Mouse (Mus musculus) small intestine, adult 2 months (tissue): ENCODE measurements around the gene Ablim1. TPM values are rescaled to one million over a fixed set of nuclear protein-coding genes. Genes with fewer than 3 reads are reported as not detected.

Source experiments
- H3K27ac ChIP-seq: fragments of 200-500 bp; 2 replicates; pipeline ENCODE4 v1.5.1; 2012; ENCODE audit warnings: low read depth, low read length, control low read depth, inconsistent platforms; ENCODE audit not compliant: insufficient read depth
- H3K27me3 ChIP-seq: fragments of 200-500 bp; 2 replicates; pipeline ENCODE4 v1.6.1; 2012; ENCODE audit warnings: mild to moderate bottlenecking, moderate library complexity, low read length, inconsistent platforms; ENCODE audit not compliant: control insufficient read depth, insufficient read depth
- H3K36me3 ChIP-seq: fragments of 200-500 bp; 2 replicates; pipeline ENCODE4 v1.6.1; 2012; ENCODE audit warnings: mild to moderate bottlenecking, low read length, control low read depth, inconsistent platforms; ENCODE audit not compliant: control insufficient read depth, insufficient read depth
- H3K4me1 ChIP-seq: fragments of 200-500 bp; 2 replicates; pipeline ENCODE4 v1.6.1; 2012; ENCODE audit warnings: low read length, inconsistent platforms, mixed read lengths; ENCODE audit not compliant: control insufficient read depth, insufficient read depth, insufficient read length
- H3K4me3 ChIP-seq: fragments of 200-500 bp; 2 replicates; pipeline ENCODE4 v1.5.1; 2012; ENCODE audit warnings: low read depth, mild to moderate bottlenecking, control low read depth, inconsistent platforms, low read length, moderate library complexity
- CTCF ChIP-seq: fragments of 200-500 bp; IDR thresholded peaks from 2 replicates; pipeline ENCODE4 v1.5.1; 2012; ENCODE audit warnings: low read depth, mild to moderate bottlenecking, control low read depth, inconsistent platforms, low read length, moderate library complexity, mixed read lengths; ENCODE audit not compliant: insufficient replicate concordance, insufficient read length; ENCODE audit errors: extremely low read depth
- POLR2A ChIP-seq: fragments of 200-500 bp; IDR thresholded peaks from 2 replicates; pipeline ENCODE4 v1.6.1; 2012; ENCODE audit warnings: low read depth, mild to moderate bottlenecking, control low read depth, inconsistent platforms, low read length, moderate library complexity
- WGBS: fragments of 180-500 bp; shearing (Covaris S2); methylation state at CpG from one replicate; pipeline ENCODE4 v1.1.7; 2018; 5-methylcytosine and 5-hydroxymethylcytosine counted together
- polyA plus RNA-seq: library from polyadenylated mRNA; depleted of rRNA; stranded (reverse); fragments of >200 nt; gene quantifications from 2 replicates; pipeline ENCODE4 v1.2.3, GENCODE M21; 2012

The Ablim1 gene
- polyA plus RNA-seq, 1 experiment = 47.2 TPM

GRCm38 (mm10) chr19:57237534-57237933, 77.2 kb downstream of the Ablim1 start:
- 88% methylated on average over 6 of the region's 6 CpGs for WGBS
- no peak overlapping the region for H3K27ac ChIP-seq
- H3K4me1 ChIP-seq = peaks cover 3% of the 10 kb centered on the region; the same call in 1 of the 2 replicates
- no peaks in the 10 kb centered on the region for H3K27me3 ChIP-seq
- H3K4me3 ChIP-seq = no peak overlapping the region
- no peaks in the 10 kb centered on the region for H3K36me3 ChIP-seq
- TF ChIP-seq POLR2A (no peak), CTCF (no peak)

- Histone ChIP-seq H3K27me3 (no peaks in the 10 kb centered on the region), H3K4me1 (peaks cover 3% of the 10 kb centered on the region; the same call in 1 of the 2 replicates), H3K4me3 (no peak overlapping the region), H3K36me3 (no peaks in the 10 kb centered on the region), H3K27ac (no peak overlapping the region)
- 81% methylated on average over 15 of the region's 15 CpGs for WGBS
- TF ChIP-seq CTCF = no peak
- TF ChIP-seq POLR2A = no peak
These were observed 78.1 kb downstream of the Ablim1 start for GRCm38 (mm10) chr19:57236647-57237046.

GRCm38 (mm10) chr19:57235931-57236330, 78.8 kb downstream of the Ablim1 start:
- 50% methylated on average over 2 of the region's 2 CpGs for WGBS
- Histone ChIP-seq H3K36me3 (no peaks in the 10 kb centered on the region), H3K27me3 (no peaks in the 10 kb centered on the region), H3K27ac (no peak overlapping the region), H3K4me1 (peaks cover 3% of the 10 kb centered on the region; the same call in 1 of the 2 replicates), H3K4me3 (no peak overlapping the region)
- TF ChIP-seq CTCF = no peak
- no peak for TF ChIP-seq POLR2A

- 70% methylated on average over 4 of the region's 4 CpGs for WGBS
- no peaks in the 10 kb centered on the region for H3K4me1 ChIP-seq
These were observed 83.7 kb downstream of the Ablim1 start for GRCm38 (mm10) chr19:57230996-57231395.

GRCm38 (mm10) chr19:57229161-57229560, 85.6 kb downstream of the Ablim1 start:
- Histone ChIP-seq H3K27ac (no peak overlapping the region), H3K36me3 (no peaks in the 10 kb centered on the region), H3K4me1 (no peaks in the 10 kb centered on the region), H3K4me3 (no peak overlapping the region), H3K27me3 (no peaks in the 10 kb centered on the region)
- TF ChIP-seq CTCF (no peak), POLR2A (no peak)
- 91% methylated on average over 3 of the region's 3 CpGs for WGBS

More at GRCm38 (mm10) chr19:57230996-57231395, 83.7 kb downstream of the Ablim1 start:
- Histone ChIP-seq H3K36me3 (no peaks in the 10 kb centered on the region), H3K4me3 (no peak overlapping the region), H3K27ac (no peak overlapping the region), H3K27me3 (no peaks in the 10 kb centered on the region)
- TF ChIP-seq CTCF = no peak
- no peak for TF ChIP-seq POLR2A

- Histone ChIP-seq H3K4me1 (no peaks in the 10 kb centered on the region), H3K4me3 (no peak overlapping the region), H3K27me3 (no peaks in the 10 kb centered on the region), H3K27ac (no peak overlapping the region), H3K36me3 (no peaks in the 10 kb centered on the region)
- no peak for TF ChIP-seq POLR2A
- TF ChIP-seq CTCF = no peak
- whole genome bisulfite sequencing = 77% methylated on average over 4 of the region's 4 CpGs
These were observed 86.1 kb downstream of the Ablim1 start for GRCm38 (mm10) chr19:57228576-57228975.

GRCm38 (mm10) chr19:57224390-57224789, 90.3 kb downstream of the Ablim1 start:
- 79% methylated on average over 5 of the region's 5 CpGs for WGBS
- Histone ChIP-seq H3K4me1 (no peaks in the 10 kb centered on the region; the same call in 1 of the 2 replicates), H3K27me3 (no peaks in the 10 kb centered on the region)

GRCm38 (mm10) chr19:57223686-57224085, 91.0 kb downstream of the Ablim1 start:
- no peaks in the 10 kb centered on the region for H3K27me3 ChIP-seq
- H3K4me1 ChIP-seq = no peaks in the 10 kb centered on the region; the same call in 1 of the 2 replicates
- H3K36me3 ChIP-seq = no peaks in the 10 kb centered on the region
- TF ChIP-seq CTCF (no peak), POLR2A (no peak)
- no peak overlapping the region for H3K4me3 ChIP-seq
- H3K27ac ChIP-seq = no peak overlapping the region
- 70% methylated on average over 3 of the region's 3 CpGs for WGBS

More at GRCm38 (mm10) chr19:57224390-57224789, 90.3 kb downstream of the Ablim1 start:
- TF ChIP-seq CTCF (no peak), POLR2A (no peak)
- no peak overlapping the region for H3K27ac ChIP-seq
- H3K4me3 ChIP-seq = no peak overlapping the region
- no peaks in the 10 kb centered on the region for H3K36me3 ChIP-seq
